Mouse (Mus musculus) olfactory bulb, adult 2 months (tissue): ENCODE results near the gene Adar. TPM values are rescaled to one million over a fixed set of nuclear protein-coding genes. Genes with fewer than 3 reads are reported as not detected.

Source experiments
- H3K27ac ChIP-seq: fragments of 200-500 bp; 2 replicates; pipeline ENCODE4 v1.5.1; 2012; ENCODE audit warnings: low read depth, low read length; ENCODE audit not compliant: insufficient read depth
- H3K4me1 ChIP-seq: fragments of 200-500 bp; 2 replicates; pipeline ENCODE4 v1.6.1; 2012; ENCODE audit warnings: low read length; ENCODE audit not compliant: control insufficient read depth, insufficient read depth
- H3K4me3 ChIP-seq: fragments of 200-500 bp; 2 replicates; pipeline ENCODE4 v1.5.1; 2012; ENCODE audit warnings: mild to moderate bottlenecking, low read depth, low read length, moderate library complexity; ENCODE audit not compliant: insufficient read depth
- CTCF ChIP-seq: fragments of 200-500 bp; IDR thresholded peaks from 2 replicates; pipeline ENCODE4 v1.5.1; 2012; ENCODE audit warnings: low read depth, mild to moderate bottlenecking, low read length, moderate library complexity; ENCODE audit not compliant: insufficient read depth
- POLR2A ChIP-seq: fragments of 200-500 bp; IDR thresholded peaks from 2 replicates; pipeline ENCODE4 v1.6.1; 2012; ENCODE audit warnings: mild to moderate bottlenecking, low read depth, low read length, moderate library complexity; ENCODE audit not compliant: insufficient read depth
- WGBS: fragments of 180-500 bp; shearing (Covaris S2); methylation state at CpG from one replicate; pipeline ENCODE4 v1.1.7; 2018; 5-methylcytosine and 5-hydroxymethylcytosine counted together
- polyA plus RNA-seq: library from polyadenylated mRNA; stranded (reverse); fragments of >200 nt; gene quantifications from 2 replicates; pipeline ENCODE4 v1.2.4, GENCODE M21; 2012; ENCODE audit warnings: low replicate concordance; ENCODE audit not compliant: missing spikeins, insufficient read depth, insufficient read length

Adar gene
- polyA plus RNA-seq, 1 experiment, result 246 TPM

DNA sequence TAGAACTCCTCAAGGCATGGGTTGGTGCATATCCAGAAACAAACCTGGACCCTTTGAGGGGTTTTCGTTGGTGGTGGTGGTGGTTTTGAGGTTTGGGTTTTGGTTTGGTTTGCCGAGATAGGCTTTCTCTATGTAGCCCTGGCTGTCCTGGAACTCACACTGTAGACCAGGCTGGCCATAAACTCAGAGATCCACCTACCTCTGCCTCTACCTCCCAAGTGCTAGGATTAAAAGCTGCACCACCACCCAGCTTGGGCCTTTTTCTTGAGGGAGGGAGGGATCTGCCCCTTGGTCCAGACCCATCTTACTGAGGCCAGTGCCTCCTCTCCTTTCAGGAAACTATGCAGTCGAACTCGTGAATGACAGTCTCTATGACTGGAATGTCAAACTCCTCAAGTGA is 65.3 kb downstream of the Adar start:
- Histone ChIP-seq H3K4me1 (peaks cover 12% of the 10 kb centered on the region), H3K4me3 (no peak overlapping the region), H3K27ac (no peak overlapping the region)
- no peak for TF ChIP-seq POLR2A
- TF ChIP-seq CTCF, result no peak
- WGBS, result 86% methylated on average over 4 of the region's 4 CpGs

DNA sequence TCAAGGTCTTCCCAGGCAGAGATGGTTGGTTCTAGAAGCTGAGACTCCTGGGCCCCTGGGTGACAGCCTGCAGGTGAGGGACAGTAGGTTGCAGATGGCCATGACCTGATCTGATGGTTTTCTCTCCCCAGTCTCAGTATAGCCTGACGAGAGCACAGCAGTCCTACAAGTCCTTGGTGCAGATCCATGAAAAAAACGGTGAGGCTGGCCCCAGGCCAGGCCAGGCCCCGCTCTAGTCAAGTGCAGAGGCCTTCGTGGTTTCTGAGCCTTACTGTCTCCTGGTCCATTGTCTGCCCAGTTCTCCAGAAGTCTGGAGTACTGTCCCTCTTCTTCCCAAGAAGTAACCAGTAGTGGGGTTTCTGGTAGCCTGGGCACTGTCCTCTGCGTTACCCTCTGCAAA is 66.8 kb downstream of the Adar start:
- 51% methylated on average over 5 of the region's 5 CpGs for WGBS
- TF ChIP-seq POLR2A (no peak), CTCF (no peak)

DNA sequence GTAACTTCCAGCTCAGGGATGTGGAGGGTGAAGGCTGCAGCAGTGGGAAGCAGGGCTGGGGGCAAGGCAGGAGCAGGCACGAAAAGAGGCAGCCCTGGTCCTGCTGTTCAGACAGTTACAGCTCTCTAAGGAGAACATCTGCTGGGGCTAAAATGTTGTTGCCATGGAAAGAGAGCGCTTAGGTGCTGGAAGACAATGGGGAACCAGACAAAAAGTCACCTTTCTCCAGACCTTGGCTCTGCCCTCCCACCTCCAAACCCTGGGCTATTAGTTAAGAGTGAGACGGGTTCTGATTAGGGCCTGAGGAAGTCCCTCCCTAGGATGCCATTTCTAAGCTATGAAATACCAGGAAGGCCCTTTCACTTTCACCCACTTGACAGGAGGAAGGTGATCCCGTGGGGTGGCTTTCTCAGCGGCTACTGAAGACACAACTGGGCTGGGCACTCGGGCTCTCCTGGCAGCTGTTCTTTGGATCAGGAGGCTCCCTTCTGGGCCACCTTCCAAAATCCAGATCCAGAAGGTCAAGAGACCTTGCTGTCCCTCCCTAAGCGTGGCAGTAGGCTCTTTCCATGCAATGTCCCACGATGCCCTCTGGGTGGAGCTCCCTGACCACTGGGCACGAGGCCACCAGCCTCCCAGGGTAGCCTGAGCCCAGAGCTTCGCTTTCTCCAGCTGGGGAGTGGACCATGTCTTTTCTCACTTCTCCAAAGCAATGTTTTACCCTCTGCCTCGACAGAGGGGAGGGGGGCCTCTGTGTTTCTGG is 70.3 kb downstream of the Adar start:
- TF ChIP-seq CTCF, result peak; percentile 72
- TF ChIP-seq POLR2A, result no peak
- Histone ChIP-seq H3K4me3 (no peak overlapping the region), H3K27ac (no peak overlapping the region), H3K4me1 (peaks cover 8% of the 10 kb centered on the region)
- 18% methylated on average over 11 of the region's 11 CpGs for WGBS

More for the DNA sequence above, 66.8 kb downstream of the Adar start:
- peaks cover 8% of the 10 kb centered on the region for H3K4me1 ChIP-seq
- no peak overlapping the region for H3K4me3 ChIP-seq
- no peak overlapping the region for H3K27ac ChIP-seq

GRCm38 (mm10) chr3:89786275-89786674 is 71.5 kb downstream of the Adar start:
- H3K4me3 ChIP-seq, result no peak overlapping the region
- peaks cover 8% of the 10 kb centered on the region for H3K4me1 ChIP-seq
- TF ChIP-seq POLR2A, result no peak
- no peak for TF ChIP-seq CTCF
- H3K27ac ChIP-seq, result no peak overlapping the region
- 90% methylated on average over 6 of the region's 6 CpGs for WGBS

DNA sequence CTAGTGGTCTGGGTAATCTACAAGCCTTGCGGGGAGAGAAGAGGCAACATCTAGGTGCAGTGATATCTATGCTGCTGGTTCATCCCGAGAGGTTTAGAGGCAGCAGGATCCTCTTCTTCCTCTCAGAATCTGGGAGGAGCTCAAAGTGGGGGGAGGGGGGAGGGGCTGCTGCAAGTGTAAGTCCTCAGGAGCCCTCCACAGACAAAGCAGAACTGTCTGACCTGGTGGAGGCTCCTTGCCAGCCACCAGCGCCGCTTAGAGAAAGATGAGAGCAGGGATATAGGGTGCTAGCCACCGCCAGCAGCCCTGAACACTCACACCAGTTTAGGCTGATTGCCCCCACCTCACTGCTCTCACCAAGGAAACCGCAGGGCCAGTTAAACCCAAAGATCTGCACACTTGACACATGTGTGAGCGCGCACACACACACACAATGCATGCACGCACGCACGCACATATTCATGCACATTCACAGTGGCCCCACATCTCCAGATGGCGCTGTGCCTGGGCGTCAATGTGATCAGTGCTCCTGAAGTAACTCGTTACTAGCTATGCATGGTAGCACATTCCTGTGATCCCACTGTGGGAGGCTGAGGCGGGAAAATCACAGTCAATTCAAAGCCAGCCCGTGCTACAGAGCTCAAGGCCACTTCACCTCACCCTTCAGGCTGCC is 74.0 kb downstream of the Adar start:
- peaks cover 8% of the 10 kb centered on the region for H3K4me1 ChIP-seq
- TF ChIP-seq CTCF (no peak), POLR2A (no peak)
- no peak overlapping the region for H3K4me3 ChIP-seq
- 73% methylated on average over 16 of the region's 16 CpGs for WGBS
- H3K27ac ChIP-seq, result no peak overlapping the region

DNA sequence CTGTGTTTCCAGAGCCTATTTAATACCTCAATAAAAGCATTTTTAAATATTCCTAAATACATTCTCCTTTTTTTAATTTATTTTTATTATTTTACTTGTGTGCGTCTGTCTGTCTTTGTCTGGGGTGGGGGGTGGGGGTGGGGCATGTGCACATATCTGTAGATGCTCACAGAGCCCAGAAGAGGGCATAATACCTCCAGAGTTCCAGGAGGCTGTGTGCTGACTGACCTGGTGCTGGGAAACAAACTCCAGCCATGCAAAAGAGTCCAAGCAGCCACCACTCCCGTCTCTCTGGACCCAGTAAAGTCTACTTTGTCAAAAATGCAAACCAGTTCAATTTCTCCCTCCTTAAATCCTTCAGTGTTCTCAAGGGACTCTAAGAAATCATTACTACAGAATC is 79.8 kb downstream of the Adar start:
- Histone ChIP-seq H3K4me3 (no peak overlapping the region), H3K4me1 (no peaks in the 10 kb centered on the region), H3K27ac (no peak overlapping the region)
- no peak for TF ChIP-seq POLR2A
- no peak for TF ChIP-seq CTCF
- 73% methylated on average over 2 of the region's 2 CpGs for WGBS

- TF ChIP-seq CTCF (no peak), POLR2A (no peak)
- 73% methylated on average over 5 of the region's 5 CpGs for WGBS
- H3K4me1 ChIP-seq, result no peaks in the 10 kb centered on the region
- no peak overlapping the region for H3K27ac ChIP-seq
- H3K4me3 ChIP-seq, result no peak overlapping the region
Observed at GRCm38 (mm10) chr3:89795746-89796145, 80.9 kb downstream of the Adar start.

DNA sequence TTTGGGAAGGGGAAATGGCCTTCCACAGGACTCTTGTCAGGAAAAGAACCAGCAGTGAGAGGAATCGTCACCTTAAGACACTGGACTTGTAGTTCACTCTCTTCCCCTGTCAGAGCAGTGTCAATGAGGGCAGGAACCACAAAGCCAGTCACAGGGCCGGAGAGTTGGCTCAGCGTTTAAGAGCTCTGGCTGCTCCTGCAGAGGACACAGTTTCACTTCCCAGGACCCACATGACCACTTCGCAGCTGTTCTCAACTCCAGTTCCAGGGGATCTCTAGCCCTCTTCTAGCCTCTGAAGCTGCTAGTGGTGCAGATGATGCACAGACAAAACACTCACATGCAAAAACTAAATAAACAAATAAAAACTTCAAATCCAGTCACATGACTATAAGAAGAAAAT is 81.5 kb downstream of the Adar start:
- no peak for TF ChIP-seq CTCF
- TF ChIP-seq POLR2A, result no peak
- 46% methylated on average over 4 of the region's 4 CpGs for WGBS
- H3K27ac ChIP-seq, result no peak overlapping the region
- no peaks in the 10 kb centered on the region for H3K4me1 ChIP-seq
- no peak overlapping the region for H3K4me3 ChIP-seq

- TF ChIP-seq POLR2A, result no peak
- Histone ChIP-seq H3K27ac (no peak overlapping the region), H3K4me1 (no peaks in the 10 kb centered on the region), H3K4me3 (no peak overlapping the region)
- 91% methylated on average over 3 of the region's 3 CpGs for WGBS
Observed at GRCm38 (mm10) chr3:89798518-89798917, 83.7 kb downstream of the Adar start.
